Mouse (Mus musculus) naive thymus-derived CD4-positive, alpha-beta T cell, adult 2 months (primary cell): ENCODE results near the gene Cpd.
"Not testable (repeated sequence)": the region's sequence is repeated elsewhere in the genome, so short reads cannot be mapped to it uniquely, and the experiment has no call there.

Experiments
- DNase-seq: peaks from one replicate; pipeline ENCODE4 v3.0.0-alpha.2; 2011; ENCODE audit warnings: low read depth

Cpd gene

DNA sequence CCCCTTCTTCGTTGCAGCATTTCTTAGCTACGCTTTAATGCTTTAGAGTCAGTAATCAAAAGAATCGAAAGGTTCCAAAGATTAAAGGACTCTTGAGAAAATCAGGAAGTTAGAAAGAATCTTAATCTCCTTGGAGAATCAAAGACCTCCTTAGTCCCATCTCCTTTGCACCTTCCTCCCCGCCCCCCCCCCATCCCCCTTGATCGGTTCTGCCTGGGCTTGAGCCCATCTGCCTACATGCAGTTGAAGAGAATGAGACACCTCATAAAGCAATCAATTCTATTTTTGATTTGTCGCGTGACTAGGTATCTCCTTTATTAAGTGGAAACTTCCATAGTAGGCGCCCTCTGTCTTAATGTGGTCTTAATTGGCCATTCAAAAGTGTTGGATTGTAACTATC lies 536 bp upstream of the Cpd start:
- DNase-seq, result peak; percentile 16

DNA sequence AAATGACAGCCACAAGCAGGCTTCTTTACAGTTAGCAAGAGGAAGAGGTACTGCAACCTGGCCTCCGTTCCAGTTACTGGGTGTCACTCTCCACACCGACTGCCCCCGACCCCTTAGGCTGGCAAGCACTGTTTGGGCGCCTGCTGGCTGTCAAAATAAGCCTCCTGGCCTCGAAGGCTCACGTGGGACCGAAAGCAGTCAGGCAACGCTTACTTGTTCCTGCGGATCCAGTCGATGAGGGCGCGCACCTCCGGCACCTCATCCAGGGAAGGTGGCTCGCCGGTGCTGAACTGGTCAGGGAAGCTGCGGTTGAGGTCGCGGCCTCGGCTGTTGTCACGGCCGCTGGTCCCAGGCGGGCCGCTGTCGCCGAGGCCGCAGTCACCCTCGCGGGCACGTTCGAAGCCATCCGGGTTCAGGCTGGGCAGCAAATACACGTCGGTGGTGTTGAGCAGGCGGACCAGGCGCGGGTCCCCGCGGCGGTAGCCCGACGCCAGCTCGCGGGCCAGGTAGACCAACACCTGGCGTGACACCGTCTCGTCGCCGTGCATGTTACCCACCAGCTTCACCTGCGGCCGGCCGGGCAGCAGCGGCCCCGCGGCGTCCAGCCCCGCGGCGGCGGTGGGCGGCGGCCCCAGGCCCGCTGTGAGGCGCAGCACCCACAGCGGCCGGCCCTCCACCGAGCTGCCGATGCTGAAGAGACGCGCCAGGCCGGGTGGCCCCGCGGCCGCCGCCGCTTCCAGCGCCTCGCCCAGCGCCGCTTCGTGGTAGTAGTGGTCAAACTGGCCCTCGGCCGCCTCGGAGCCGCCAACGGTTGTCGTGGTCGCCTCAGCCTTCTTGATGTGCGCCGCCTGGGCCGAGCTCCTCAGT lies 574 bp downstream of the Cpd start:
- no peak for DNase-seq

DNA sequence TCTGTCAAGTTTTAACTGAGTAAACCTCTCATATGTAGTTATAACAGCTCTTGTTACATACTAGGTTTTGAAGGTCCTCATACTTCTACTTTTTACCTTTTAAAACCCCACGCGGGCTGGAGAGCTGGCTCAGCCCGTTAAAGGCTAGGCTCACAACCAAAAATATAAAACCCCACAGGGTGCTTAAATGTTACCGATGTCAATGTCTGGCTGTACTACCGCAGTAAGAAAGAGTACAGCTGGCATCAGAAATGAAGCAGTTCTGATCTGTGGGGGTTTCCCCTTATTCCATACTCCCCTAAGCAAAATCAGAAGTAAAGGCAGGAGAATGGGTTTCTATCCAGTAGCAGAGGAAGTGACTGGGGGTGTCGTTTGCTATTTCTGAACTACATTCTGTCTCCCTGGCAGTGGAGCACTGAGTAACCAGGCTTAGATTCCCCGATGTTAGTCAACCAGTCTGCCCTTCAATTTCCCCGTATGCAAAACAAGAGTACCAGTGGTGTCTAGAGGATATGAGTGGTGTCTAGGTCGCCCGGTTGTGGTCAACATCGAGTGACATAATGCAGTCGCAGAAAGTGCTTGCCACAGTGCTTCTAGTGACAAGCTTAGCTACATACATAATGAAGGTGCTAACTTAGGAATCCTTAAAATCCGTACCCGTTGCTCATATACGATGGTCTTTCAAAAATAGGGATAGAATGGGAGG lies 1.4 kb downstream of the Cpd start:
- DNase-seq, result peak; percentile 64

DNA sequence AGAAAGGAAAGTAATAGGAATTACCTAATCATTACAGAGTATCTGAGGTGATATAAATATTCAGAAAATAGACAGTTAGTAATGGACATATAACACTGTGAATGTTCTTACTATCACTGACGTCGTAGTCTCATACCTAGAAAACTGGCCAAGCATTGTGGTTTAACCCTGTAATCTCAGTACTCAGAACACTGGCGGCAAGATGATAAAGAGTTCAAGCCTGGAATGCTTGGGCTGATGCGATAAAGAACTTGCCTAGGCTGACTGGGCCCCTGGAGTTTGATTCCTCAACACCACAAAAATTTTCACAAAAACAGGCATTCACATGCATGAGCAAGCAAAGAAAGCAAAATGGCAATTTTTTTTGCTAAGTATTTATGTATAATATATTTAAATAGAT lies 8.2 kb downstream of the Cpd start:
- no peak for DNase-seq

DNA sequence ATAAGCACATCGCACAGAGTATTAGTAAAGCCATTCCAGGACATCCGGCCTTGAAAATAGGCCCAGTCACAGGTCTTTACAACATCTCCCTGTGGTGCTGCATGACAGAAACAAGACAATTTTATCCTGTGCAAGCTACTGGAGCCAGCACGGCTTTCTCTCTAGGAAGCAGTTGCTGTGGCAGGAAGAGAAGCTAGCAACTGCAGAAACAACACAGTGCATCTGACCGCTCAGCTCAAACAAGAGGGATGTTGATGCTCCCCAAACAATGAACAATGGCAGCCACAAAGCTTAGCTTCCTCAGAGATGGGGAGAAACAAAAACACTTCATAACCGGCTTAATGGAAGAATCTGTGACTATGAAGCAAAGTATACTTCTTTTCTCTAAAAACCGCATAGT lies 10.5 kb downstream of the Cpd start:
- no peak for DNase-seq

DNA sequence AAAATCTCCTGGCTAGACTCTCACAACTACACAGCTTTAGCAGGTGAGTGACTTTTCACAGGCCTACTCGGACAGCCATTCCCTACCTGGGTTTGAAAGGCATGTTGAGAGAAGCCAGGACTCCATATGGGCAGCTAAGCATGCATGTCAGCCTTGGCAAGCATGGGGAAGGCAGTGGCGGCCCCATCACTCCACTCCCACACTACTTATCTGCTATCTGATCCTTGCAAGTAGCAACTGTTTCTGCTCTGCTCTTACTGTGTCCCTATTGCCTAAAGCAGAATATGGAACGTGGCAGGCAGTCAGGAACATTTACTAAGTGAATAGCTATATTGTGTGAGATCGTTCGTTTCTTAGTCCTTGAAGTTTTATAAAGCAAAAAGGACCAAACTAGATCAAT lies 10.9 kb downstream of the Cpd start:
- DNase-seq, result no peak

DNA sequence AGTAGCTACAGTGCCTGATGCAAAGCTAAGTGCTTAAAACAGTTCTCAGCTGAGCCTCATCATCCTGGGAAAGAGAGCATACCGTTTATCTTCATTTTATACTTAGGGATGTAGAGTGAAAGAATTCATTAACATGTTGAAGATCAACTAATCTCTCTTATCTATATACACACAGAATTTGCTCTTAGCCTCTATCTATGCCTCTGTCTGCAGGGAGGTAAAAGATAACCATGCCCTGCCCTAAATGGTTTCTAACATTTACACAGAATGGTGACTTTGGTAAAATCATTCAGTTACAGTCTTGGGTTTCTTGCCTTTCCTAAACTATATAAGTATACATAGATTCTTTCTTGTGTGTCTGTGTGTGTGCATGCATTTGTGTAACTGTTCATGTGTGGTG lies 12.2 kb downstream of the Cpd start:
- no peak for DNase-seq

DNA sequence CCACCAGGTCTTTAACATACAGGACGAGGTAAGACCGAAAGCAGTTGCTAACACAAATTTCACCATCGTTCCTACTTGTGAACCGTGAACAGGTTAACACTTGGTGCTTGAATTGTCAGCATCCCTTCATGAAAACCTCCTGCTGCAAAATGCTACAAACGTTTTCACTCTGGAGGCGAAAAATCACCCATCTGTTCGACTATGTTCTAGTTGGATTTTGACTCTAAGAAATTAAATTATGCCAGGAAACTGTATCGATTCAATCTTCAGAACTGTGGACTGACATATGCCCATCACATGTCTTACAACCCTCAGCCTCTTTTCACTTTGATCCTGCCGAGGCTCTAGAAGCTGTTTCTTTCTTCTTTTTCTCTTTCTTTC lies 21.9 kb downstream of the Cpd start:
- no peak for DNase-seq

DNA sequence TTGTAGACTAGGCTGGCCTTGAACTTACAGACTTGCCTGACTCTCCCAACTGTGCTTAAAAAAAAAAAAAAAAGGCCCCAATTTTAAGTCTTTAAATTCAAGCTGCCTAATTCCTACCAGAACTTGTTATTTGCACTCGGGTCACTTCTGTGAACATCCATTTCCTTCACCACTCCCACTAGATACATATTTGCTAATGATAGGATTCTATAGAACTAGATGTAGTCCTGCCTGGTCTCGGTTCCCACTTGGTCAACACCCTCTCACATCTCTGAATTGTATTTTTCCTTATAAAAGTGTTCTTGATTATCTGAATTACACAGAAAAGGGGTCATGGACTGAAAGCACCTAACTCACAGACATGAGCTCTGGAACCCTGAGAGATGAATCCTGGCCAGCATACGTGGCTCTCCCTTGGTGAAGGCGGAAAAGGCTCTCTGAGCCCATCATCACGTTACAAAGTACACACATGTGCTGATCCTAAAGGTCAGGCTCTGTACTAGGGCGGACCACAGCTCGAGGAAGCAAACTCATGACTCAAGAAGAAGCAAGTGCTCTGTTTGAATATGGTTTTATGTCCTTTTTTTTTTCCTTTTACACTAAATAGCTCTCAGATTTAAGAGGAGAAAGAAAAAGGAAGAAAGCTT lies 22.5 kb downstream of the Cpd start:
- DNase-seq, result no peak

DNA sequence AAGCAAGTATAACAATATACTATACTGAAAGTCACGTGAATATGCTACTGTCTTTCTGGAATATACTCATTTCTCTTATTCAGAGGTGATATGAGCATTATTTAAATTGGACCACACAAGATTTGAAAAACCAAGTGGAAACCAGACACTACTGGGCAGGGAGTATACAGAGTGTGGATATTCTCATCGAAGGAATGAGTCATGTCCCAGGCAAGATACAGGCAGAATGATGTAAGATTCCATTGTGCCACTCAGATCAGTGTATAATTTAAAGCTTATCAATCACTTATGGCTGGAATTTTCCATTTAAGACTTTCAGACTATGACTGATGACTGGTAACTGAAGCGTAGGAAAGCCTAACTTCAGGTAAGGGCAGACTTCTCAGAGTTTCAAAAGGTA lies 23.2 kb downstream of the Cpd start:
- no peak for DNase-seq

DNA sequence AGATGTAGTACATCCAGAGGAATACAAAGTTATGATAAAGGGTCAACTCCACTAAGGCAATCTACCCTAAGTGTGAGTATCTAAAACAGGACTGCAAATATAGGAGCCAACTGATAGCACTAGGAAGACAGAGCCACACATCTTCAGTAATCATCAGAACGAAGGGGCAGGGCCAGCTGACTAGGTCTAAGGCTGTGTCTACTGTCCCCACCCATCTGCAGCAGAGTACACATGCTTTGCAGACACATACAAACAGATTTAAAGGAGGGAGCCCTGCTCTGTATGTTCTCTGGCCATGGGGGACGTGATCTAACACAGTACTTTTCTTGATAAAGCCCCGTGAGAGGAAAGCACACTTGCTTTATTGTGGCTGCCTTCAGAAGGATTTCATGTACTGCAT lies 25.5 kb downstream of the Cpd start:
- no peak for DNase-seq

DNA sequence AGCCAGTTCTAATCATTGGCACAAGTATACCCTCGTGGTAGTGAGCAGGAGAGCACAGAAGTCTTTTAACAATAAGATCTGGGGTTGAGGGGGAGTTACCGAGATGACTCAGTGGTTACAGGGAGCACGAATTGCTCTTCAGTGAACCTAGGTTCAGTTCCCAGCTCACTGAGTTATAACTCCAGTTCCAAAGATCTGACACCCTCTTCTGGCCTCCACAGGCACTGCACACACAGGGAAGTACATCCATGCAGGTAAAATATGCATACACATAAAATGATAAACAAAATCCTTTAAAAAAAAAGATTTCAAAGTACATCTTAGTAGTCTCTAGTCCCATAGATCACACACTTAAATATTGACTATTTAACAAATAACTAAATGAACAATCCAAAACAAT lies 29.2 kb downstream of the Cpd start:
- DNase-seq, result no peak

DNA sequence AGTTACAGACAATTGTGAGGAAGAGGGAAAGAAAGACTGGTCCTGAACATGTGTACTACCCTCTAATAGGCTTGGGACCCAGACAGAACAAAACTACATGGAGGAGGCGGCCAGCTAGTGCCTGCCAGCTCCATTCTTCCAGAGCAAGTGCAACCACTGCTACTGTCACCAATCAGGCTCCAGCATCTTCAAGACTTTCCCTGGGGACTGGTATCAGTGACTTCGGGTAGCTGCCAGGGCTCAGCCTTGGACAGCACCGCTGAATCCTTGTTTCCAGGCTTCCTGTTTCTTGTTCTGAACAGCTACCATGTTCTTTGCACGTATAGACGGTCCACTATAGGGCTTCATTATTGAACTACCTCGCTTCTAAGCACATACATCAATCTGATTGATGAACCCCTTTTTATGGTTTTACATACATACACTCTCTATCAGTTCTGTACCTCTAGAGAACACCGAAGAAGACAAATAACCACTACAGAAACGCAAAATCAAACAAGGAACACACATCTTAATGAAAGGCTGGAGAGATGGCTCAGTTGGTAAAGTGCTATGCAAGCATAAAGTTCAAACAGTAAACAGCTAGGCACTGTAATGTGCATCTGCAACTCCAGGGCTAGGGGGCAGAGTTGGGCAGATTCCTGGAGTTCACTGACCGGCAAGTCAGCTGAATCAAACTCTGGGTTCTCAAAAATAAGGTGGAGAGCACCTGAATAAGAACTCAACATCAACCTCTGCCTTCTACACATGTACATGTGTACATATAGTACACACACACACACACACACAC lies 35.9 kb downstream of the Cpd start:
- DNase-seq, result no peak

DNA sequence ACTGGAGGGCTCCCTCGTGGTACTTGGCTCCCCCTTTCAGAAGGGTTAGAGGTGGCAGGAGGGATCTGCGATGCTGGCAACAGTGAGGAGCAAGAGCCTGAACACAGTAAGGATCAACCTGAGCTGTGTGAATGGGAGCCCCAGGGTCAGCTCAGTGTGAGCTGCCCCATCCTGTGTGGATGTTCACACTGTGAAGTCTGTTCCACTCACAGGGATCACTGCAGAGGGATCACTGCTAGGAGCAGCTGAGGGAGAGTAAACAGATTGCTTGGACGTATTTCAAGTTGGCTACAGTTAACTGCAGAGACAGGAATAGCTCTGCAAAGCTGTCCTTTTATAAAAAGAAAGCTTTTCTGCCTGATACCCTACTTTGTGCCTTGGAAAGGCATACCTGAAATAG lies 37.4 kb downstream of the Cpd start:
- no peak for DNase-seq

DNA sequence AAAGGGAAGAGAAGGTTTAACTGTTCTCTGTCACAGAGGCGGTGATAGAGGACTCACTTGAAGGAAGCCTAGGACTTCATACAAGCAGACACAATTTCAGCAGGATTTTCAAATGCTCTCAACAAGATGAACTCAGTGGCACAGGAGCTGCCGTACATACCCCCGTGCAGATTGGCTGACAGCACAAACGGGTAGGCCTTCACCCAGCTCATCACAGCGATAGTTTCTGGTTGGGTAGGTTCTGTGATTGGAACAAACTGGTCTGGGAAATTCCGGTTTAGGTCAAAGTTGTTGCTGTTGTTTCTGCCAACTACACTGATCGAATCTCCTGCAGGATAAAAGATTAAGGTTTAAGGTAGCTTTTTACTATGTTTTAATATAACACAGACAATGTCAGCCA lies 38.3 kb downstream of the Cpd start:
- DNase-seq, result no peak

DNA sequence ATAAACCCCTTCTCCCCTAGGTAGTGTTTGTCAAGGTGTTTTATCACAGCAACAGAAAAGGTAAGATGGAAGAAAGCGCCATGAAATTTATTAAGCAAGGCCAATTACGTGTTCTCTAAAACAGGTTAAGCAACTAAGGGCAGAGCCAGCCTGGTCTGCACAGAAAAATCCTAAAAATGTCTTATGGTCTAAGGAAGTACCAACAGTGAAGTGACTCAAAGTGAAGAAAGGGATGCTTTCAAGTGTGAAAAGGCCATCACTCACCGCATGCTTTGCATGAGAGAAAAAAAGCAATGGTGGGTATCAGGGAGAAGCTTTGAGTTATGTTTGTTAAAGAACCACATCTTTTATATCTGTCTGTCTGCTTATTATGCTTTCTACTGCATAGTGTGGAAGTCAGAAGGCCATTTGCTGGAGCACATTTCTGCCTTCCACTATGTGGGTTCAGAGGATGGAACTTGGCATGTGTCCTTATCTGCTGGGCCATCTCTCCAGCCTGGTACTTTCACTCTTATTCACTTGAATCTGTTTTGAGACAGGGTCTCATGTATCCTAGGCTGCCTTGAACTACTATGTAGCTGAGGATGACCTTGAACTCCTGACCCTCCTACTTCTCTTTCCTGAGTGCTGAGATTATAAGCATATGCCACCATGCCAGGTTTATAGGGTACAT lies 39.7 kb downstream of the Cpd start:
- no peak for DNase-seq

DNA sequence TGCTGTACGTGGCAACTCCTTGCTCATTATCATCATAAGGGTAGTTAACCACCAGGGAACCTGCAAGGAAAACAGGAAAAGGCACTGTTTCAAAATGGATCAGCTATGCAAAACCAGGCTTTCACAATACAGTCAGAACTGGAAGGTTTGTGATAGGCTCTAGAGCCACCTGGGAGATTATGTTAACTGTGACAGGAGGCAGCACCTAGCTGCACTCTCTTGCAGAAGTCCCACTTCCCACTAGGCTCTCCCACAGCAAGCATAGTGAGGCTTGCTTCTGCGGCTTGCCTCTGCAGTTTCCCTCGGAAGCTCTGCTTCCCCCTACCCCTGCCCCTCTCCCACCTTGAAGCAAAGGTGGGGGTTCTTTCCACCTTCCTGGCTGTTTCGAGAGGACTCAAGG lies 40.8 kb downstream of the Cpd start:
- DNase-seq, result no peak

DNA sequence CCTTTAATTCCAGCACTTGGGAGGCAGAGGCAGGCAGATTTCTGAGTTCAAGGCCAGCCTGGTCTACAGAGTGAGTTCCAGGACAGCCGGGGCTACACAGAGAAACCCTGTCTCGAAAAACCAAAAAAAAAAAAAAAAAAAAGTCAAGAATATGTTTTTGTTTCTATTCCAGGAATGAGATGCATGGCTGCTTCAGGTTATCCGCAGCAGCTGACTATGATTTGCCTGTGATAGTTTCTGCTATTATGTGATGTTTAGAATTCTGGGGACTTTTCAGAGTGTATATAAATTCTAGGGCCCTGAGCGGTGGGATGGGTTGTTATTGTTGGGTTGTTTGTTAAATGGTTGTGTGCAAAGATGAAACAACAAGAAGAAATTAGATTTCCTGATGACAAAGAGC lies 41.7 kb downstream of the Cpd start:
- DNase-seq, result not testable (repeated sequence)

DNA sequence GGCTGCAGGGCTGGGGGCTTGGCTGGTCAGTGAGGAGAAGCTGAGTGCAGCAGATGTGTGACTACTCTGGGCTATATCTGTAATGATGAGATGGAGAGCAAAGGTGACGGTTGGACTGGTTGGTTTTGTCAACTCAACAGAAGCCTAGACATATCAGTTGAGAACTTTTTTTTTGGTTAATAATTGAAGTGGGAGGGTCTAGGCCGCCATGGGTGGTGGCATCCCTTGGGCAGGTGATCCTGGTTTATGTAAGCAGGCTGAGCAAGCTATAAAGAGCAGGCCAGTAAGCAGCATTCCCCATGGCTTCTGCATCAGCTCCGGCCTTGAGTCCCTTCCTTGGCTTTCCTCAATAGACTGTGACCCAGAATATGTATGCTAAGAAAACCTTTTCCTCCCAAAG lies 43.6 kb downstream of the Cpd start:
- DNase-seq, result no peak

DNA sequence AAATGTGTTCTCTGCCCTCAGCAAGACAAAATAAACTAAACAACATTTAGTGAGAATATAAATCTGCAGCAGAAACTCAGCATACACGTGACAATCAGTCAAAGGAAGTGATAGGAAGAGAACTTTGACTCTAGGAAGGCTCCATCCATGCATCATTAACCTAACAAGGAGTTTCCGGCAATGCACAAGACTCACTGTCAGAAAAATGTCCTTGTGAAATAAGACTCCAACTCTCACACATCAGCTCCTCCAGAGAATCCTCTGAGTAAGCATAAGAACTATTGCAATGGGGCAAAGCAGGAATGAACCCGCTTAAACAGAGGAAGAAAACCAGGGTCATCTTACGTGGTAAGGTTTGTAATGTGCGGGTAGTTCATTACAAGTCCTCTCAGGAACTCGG lies 49.6 kb downstream of the Cpd start:
- DNase-seq, result no peak

DNA sequence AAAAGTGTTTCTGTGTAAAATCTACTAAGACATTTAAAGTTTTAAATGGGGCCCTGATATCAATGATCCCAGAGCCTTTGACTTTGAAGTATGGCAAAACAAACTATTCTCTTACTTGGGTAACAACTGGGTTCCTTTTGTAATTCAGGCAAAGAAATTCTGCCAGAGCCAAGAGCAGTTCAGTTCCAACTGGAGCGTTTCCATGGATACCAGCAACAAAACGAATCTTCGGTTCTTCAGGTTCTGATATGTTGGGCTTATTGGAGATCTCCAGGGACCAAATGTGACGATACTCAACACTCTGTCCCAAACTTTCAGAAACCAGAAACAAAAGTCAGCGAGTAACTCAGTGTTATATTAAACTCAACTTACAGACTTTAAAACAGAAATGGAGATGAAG lies 51.5 kb downstream of the Cpd start:
- no peak for DNase-seq

DNA sequence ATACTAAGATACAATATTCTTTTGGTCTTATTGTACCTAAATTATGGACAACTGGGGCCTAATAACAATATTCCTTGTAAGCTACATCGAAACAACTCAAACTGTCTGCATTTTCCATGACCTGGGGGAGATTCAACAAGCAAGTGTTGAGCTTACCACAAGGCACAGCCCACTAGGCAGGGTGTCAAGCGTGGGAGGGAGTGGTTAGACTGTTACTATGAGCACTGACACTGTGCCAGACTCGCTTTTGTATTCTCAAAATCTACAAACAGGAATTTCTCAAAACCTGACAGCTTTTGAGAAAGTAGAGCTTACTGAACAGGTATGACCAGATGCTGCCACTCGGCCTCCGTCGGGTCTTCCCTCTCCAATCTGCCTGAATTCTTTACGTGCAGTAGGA lies 55.5 kb downstream of the Cpd start:
- DNase-seq, result no peak
